Mouse (Mus musculus) CD4-positive, CD25-positive, alpha-beta regulatory T cell, adult 2 months (primary cell): ENCODE results near the gene Pigg.
A peak's percentile ranks its signal among the peaks of the same experiment; 100 is the strongest.

Experiments
- DNase-seq: peaks from one replicate; pipeline ENCODE4 v3.0.0-alpha.2; 2012; ENCODE audit warnings: low read depth, low spot score

Pigg gene

GRCm38 (mm10) chr5:108357862-108358261 is 45.5 kb downstream of the Pigg start:
- DNase-seq, result no peak

- no peak for DNase-seq
Observed at GRCm38 (mm10) chr5:108359491-108359890, 47.1 kb downstream of the Pigg start.

- no peak for DNase-seq
Observed at GRCm38 (mm10) chr5:108360211-108360610, 47.8 kb downstream of the Pigg start.

GRCm38 (mm10) chr5:108362330-108362729 is 49.9 kb downstream of the Pigg start:
- peak; percentile 11 for DNase-seq

- DNase-seq, result no peak
Observed at GRCm38 (mm10) chr5:108366328-108366983, 54.0 kb downstream of the Pigg start.

- peak; percentile 10 for DNase-seq
Observed at GRCm38 (mm10) chr5:108366984-108367841, 54.8 kb downstream of the Pigg start.

GRCm38 (mm10) chr5:108367871-108368332 is 55.5 kb downstream of the Pigg start, which contains the start of gene Gm42517:
Gene Gm42517 (minus strand): TSS chr5:108367922.
- no peak for DNase-seq

- DNase-seq, result no peak
Observed at GRCm38 (mm10) chr5:108368446-108368845, 56.0 kb downstream of the Pigg start.

- DNase-seq, result peak; percentile 7
Observed at GRCm38 (mm10) chr5:108368851-108369621, 56.6 kb downstream of the Pigg start.

- DNase-seq, result no peak
Observed at GRCm38 (mm10) chr5:108369964-108370363, 57.6 kb downstream of the Pigg start.

GRCm38 (mm10) chr5:108374079-108374478 is 61.7 kb downstream of the Pigg start:
- DNase-seq, result no peak

GRCm38 (mm10) chr5:108376059-108376458 is 63.6 kb downstream of the Pigg start:
- no peak for DNase-seq

- DNase-seq, result no peak
Observed at GRCm38 (mm10) chr5:108378346-108378745, 65.9 kb downstream of the Pigg start.

GRCm38 (mm10) chr5:108385632-108386031 is 73.2 kb downstream of the Pigg start:
- no peak for DNase-seq

- DNase-seq, result no peak
Observed at GRCm38 (mm10) chr5:108386449-108386848, 74.0 kb downstream of the Pigg start.

- no peak for DNase-seq
Observed at GRCm38 (mm10) chr5:108388201-108388600, 75.8 kb downstream of the Pigg start, which contains the start of gene Pde6b. Gene Pde6b (plus strand): TSS chr5:108388391.

GRCm38 (mm10) chr5:108389744-108390143 is 77.3 kb downstream of the Pigg start:
- no peak for DNase-seq
